Mouse (Mus musculus) ES-E14 (cell line): ENCODE measurements around the gene Coq6.

Source experiments
- MAFK ChIP-seq: IDR thresholded peaks from 2 replicates; pipeline ENCODE4 v1.6.1; 2014; ENCODE audit warnings: mild to moderate bottlenecking, low read depth, low read length, inconsistent platforms; ENCODE audit not compliant: insufficient read depth
- ZC3H11A ChIP-seq: IDR thresholded peaks from 2 replicates; pipeline ENCODE4 v1.6.1; 2012; ENCODE audit warnings: low read depth, mild to moderate bottlenecking, inconsistent platforms, low read length, borderline replicate concordance
- ZNF384 ChIP-seq: IDR thresholded peaks from 2 replicates; pipeline ENCODE4 v1.6.1; 2012; ENCODE audit warnings: low read depth, low read length, inconsistent platforms

DNA sequence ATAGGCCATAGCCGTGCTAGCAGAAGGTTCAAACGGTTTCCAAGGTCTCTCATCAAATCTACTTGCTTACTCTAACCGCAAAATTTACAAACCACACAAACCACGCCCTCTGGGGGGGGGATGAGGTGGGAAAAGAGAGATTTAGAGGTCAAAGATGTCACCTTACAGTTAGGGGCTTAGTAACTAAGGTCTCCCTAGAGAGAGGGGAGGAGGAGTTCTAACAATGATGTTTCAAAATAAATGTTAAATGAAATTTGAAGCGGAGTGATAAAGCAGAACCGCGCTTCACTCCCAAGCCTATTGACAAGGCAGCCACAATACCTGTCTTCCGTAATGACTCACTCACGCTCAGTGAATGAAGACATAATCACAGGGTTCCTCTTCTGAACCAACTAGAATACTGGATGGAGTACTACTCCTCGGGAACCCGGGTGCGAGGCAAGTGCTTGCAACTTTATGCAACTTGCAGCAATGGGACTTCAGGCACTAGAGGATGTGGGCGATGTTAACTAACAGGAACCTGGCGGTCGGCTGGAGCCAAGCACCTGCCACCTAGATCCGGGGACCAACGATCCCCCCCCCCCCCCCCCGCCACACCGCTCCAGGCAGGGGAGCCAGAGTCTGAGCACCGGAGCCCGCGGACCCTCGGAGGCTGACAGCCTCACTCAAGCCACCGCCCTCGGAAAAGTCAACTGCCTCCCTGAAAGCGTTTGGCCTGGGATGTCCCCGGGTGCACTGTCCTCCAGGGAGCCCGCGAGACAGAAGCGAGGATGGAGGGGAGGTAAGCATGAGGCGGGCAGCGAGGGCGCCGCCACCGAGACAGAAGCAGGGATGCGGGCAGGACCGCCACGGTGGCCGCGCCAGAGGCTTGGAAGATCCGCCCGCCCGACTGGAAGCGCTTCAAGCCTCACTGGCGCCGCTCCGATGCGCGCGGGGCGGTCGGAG is 46.7 kb downstream of the Coq6 start:
- TF ChIP-seq ZNF384 (no peak), MAFK (no peak), ZC3H11A (no peak)
